Mouse (Mus musculus) ovary, postnatal 36 days (tissue): ENCODE results near the gene Dync1li1.
A peak's percentile ranks its signal among the peaks of the same experiment; 100 is the strongest.

Source experiments
- DNase-seq: peaks from one replicate; pipeline ENCODE4 v3.0.0; 2022; ENCODE audit warnings: low spot score, mixed read lengths

Dync1li1 gene

DNA sequence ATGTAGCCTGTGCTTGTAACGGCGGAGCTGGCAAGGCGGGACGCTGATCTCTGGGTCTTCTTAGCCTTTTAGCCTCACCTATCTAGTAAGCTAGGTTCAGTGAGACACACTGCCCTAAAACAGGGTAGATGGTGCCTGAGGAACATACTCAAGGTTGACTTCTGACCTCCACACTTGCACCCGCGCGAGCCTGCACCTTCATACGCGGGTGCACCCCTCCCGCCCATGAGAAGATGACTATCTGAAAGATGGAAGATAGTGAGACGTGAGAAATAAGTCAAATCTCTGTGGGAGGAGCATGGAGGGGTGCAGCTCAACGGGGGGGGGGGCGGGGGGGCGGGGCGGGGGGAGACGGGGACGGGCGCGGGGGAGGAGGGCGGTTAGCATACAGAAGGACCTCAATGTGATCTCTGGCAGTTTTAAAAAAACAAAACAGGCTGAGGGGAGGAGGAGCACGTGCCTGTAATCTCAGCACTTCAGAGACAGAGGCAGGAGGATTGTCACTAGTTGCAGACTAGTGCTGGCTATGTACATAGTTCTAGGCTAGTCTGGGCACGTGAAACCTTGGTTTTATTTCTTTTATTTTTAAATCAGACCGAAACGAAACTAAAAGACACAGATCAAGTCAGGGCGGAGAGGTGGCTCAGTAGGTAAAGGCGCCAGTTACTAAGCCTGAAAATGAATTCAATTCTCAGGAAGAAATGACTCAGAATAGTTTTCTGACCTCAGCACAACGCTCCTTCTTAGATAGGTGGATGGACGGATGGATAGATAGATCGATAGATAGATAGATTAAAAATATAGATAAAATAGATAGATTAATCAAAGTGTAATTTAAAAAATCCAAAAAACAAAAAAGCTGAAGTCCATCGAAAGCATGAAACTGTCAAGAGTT, 41.6 kb downstream of the Dync1li1 start:
- DNase-seq, result no peak

DNA sequence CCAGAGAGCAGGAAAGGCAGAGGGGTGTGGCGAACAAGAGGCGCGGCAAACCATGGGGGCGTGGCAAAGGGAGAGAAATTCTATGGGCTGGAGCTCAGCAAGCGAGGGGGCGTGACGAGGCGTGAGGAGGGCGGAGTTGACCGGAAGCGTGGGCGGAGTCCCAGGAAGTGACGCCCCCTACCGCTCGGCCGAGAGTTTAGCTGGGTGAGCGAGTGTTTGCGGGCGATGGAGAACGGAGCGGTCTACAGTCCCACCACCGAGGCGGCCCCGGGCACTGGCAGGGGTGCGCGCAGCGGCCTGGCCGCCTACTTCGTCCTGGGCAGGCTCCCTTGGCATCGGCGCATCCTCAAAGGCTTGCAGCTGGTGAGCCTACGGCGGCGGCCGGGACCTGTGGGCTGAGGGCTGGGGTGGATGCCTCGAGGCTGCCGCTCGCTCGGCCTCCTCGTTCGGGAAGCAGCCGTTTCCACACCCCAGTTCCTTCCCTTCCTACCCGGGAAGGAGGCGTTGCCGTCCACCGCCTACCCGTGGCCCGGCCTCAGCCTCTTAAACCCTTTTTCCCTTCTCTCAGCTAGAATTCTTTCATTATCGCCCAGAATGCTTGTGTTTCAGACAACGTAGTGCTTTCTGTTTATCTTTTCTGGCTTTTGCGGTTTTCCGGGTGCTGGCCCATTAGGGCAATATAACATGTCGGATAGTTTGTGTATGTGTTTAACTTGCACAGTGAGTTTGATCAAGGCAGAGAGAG, 42.6 kb downstream of the Dync1li1 start, which contains the start of gene Cmtm6:
Cmtm6 (plus strand) TSS at position 106 of the 745 bp plus-strand sequence.
- peak; percentile 98 for DNase-seq

DNA sequence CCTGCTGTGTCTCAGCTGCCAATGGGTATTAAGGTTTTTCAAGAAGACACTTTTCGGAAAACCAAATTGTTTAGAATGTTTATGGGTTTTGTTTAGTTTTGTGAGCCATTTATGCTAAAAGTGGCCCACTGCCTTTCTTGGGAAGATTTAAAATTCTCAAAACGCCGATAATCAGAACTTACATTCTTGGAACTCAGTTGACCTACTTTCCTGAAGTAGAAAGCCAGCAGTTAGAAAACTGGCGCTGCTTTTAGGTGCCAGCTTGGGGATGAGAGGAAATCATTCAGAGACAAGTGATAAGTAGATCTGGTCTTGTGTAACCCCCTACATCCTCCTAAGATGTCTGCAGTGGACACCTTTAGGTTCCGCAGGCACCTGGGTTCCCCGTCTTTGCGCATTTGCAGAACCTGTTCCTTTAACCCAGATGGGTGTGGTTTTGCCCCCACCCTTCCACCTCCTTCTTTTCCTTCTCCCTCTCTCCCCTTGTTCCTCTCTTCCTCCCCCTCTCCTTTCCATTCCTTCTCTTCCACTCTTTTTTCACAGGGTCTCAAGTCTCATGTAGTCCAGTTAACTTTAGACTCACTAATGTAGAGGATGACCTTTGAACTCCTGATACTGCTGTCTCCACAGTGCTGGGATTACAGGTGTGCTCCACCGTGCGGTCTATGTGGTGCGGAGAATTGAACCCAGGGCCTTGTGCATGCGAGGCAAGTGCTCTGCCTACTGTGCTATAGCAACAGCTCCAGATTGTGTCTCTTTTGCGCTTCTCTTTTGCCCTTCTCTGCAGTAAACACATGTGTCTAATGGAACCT, 43.5 kb downstream of the Dync1li1 start:
- DNase-seq, result no peak

DNA sequence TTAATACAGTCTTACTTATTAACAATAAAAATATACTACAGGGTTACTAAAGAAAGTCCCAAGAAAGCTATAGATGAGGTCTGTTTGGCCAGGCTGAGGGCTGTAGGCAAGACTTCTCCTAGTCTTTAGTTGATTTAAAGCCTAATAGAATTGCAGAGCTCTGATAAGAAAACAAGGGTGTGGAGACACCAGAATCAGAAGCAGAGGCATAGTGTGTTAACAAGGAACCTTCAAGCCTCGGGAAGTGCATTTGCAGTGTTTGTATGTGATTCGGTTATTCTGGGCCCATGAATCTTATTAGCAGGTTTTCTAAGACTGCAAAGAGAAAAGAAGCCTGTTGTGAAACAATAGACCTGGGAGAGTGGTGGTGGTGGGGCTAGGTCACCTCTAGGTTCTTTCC, 44.6 kb downstream of the Dync1li1 start:
- DNase-seq, result no peak

DNA sequence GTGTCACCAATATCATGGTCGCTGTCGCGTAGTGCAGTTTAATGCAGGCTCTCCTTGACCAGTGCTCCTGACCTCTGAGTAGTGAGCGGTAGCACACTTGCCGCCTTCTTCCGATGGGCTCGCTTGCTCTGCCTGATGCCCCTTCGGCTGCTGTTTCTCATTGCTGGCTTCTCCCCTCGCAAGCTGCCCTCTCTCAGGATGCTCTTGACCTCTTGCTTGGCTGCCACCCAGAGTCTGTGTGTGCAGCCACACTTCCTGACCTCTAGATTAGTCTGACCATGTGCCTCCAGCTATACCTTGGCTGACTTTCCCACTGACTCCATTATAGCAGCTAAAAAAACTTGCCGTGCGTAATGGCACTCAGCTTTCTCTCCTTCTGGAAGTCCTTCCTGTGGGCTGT, 47.9 kb downstream of the Dync1li1 start:
- peak; percentile 18 for DNase-seq

DNA sequence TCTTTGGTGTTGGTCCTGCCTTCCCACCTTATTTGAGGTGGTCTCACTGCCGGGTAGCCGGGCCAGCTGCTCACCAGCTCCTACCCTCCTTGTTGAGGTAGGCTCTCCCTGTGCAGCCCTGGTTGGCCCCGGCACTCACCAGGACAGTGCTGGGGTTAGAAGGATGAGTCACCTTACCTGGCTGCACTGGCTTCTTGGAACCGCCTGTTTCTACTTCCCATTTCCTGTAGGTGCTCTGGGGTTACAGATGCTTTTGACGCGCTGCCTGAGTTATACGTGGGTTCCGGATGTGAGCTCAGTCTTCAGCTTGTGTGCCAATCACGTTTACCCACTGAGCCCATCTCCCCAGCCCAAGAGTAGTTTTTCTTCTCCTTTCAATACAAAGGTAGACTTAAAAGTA, 51.7 kb downstream of the Dync1li1 start:
- DNase-seq, result no peak

DNA sequence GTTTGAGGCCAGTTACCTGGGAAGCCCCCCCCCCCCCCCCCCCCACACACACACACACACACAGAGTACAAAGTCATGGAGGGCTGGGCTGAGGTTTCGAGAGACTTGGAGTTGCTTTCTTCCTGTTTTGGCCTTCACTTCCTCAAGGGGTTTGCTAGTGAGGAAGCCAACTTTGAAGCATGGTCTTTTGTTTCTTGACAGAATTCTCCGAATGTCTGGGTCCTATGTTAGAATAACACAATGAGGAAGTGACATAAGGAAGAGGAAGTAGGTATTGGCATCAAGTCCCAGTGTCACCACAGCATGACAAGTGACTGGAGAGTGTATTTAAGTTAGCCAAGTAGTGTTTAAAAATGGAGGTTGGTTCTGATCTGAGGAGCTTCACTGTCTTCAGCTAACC, 54.1 kb downstream of the Dync1li1 start:
- no peak for DNase-seq

DNA sequence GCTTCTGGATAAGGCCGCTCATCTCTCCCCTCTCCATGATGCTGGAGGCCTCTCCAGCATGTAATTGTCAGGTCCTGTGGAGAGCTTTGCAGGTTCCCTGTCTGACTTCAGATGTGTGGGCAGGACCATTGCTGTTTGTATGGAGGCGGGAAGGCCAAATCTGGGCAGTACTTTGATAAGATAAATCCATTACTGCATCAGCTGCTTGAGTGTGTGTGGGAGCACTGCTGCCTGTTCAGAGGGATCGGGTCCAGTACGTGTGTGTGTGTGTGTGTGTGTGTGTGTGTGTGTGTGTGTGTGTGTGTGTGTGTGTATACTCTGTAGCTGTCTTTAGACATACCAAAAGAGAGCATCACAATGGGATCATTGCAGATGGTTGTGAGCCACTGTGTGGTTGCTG, 56.6 kb downstream of the Dync1li1 start:
- no peak for DNase-seq

DNA sequence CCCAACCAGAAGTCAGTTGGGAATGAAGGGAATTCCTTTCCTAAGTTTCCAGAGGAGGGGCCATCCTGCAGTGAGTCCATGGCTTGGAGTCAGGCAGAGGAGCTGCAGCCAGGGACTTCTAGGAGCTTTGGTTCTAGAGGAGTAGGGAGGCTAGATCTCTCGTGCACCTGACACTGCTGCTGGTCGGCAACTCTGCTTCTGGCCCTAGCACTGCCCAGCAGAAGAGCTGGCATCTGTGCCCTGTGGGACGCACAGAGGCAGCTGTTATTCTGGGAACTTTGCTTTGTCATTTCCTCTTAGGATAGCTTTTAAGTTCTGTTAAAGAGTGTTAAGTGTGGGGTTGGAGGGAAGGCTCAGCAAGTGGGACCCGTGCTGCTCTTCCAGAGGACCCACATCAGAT, 57.1 kb downstream of the Dync1li1 start:
- no peak for DNase-seq

DNA sequence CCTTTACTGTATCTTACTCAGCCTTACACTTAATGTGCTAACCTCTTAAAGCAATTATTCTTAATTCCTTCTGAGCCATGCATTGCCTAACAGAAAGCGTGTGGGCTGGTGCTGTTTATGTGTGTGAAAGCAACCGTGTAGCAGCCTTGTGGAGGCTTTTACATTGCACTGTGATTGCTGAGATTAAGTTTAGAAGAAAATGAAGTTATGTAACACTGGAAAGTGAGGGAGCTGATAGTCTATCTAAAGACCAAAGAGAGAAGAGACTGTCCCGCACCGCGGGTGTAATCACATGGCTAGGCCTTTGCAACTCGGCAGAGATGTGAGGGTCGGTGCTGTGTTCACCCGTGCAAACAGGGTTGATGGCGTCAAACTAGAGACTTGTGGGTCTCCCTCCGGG, 58.4 kb downstream of the Dync1li1 start:
- no peak for DNase-seq

DNA sequence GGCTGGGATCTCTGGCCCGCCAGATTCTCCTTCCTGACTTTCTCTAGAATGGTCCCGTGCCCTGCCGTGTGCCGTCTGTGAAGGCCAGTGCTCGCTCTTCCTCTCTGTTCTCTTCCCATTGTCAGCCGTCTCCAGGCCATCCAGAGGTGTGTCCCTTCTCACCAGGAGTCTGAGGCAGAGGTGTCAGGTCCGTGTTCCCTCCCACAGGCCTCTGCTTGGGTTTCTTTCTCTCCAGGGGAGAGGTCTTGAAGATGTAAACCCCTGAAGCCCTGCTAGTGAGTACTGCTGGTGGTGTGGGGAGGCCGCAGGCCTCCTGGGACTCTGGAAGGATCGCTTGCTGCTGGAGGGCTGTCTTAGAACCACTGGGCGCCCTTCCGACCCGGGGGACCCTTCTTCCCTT, 58.9 kb downstream of the Dync1li1 start:
- DNase-seq, result no peak

DNA sequence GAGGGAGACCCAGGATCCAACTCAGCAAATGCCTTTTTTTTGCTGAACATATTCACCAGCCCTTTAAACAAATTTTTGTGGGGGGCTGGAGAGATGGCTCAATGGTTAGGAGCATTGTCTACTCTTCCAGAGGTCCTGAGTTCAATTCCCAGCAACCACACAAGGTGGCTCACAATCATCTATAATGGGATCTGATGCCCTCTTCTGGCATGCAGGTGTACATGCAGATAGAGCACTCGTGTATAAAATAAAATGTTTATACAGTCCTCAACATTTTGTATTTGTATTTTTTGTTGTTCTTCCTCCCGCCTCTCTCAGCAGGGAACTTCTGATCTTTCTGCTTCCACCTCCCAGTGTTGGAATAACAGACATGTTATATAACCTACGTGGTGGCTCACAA, 63.0 kb downstream of the Dync1li1 start:
- no peak for DNase-seq

DNA sequence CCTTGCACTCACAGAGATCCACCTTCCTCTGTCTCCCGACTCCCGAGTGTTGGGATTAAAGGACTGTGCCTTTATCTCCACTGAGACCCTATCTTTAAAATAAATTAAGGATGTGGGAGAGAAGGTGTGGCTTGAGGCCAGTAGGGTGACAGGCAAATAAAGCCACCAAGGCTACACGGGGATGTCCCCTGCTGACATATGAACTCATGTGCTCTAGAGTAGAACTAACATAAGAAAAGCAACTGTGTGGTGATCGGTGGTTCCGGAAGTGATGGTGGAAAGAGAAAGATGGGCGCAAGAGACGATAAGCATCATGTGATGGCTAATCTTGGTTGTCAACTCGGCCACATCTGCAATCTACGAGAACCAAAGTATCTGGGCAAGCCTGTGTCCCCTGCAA, 63.7 kb downstream of the Dync1li1 start:
- no peak for DNase-seq

DNA sequence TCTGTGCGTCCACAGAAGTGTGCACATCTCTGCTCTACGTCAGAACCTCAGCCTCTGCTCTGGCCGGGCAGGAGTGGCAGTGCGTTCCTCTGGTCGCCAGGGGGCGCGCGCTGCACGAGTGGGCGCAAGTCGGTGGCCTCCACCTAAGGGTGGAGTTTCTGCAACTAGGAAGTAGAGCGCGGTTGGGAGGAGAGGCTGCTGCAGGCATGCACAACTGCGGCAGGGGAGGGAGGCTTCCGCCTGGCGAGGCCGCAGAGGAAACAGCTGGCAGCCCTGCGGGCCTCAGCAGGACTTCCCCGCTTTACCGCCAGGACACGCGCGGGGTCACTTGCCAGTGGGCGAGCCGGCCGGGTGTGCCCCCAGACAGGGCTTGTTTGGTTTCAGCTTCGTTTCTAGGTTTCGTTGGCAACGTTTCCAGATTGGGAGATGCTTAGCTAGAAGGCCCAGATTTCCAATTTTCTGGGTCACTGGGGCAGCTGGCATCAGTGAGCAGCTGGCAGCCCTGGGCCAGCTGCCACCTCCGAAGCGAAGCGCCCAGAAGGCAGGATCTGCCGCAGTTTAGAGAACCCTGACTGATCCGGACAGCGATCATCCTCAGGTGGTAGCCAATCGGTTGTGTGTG, 64.4 kb downstream of the Dync1li1 start:
- DNase-seq, result peak; percentile 91

DNA sequence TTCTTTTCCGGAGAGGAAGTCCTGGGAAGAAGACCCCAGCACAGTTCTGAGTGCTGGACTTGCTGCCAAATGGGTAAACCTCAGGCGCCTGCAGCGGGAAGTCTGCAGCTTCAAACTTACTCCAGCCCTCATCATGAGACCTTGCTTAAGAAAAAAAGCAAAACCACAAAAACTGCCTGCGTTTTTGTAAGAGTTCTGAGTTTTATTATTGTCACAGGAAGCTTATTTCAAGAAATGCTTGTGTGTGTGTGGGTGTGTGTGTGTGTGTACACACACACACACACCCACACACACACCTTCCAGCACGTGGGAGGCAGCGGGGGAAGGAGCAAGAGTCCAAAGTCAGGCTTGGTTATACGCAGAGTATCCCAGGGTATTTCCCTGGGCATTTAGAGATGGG, 69.7 kb downstream of the Dync1li1 start:
- DNase-seq, result no peak

DNA sequence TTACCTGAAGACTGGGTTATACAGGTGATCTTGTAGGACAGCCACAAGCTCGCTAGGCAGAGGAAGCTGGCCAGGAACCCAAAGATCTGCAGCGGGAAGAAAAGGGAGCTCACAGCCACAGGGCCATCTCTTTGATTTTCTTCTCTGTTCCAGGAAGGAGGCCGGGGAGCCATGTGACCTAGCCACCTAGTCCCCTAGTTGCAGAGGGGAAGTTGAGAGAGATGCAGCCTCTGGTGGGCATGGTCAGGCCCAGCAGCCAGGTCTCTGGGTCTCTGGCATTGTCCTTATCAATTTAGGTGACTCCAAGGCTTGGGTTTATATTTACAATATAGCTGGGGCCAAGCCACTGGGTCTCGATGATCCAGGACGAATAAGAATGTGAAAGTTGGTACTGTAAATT, 70.2 kb downstream of the Dync1li1 start:
- no peak for DNase-seq

DNA sequence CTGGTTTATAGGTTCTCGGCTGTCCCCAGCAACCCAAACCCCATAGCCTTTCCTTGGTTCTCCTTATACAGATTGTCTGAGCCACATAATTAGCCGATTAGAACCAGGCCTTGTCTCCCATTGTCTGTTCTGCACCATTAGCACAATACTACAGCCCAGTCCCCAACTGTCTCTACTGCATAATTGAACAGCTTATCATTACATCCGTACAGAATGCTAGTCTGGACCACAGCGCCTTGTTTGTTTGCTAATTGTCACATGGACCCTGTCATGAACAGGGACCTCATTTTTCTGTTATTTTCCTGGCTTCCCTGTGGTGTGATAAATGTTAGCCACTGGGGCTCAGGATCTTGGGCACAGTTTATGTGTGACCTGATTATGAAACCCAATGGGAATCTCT, 71.3 kb downstream of the Dync1li1 start:
- DNase-seq, result no peak

DNA sequence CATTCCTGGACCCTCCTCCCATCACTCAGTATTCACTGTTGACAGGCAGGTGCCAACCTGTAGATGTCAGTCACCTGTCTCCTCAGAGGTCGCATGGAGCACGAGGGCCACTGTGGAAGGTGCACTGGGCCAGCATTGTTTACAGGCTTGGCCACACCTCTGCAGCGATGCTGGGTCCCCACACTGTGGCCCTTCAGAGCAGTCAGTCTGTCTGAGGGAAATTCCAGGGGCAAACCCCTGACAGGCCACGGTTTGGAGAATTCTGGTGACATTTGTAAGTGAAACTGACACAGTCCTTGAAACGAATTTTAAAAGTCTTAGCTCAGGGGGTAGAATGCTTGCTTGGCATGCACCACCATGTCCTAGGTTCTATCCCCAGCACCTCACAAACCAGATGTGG, 71.8 kb downstream of the Dync1li1 start:
- no peak for DNase-seq

DNA sequence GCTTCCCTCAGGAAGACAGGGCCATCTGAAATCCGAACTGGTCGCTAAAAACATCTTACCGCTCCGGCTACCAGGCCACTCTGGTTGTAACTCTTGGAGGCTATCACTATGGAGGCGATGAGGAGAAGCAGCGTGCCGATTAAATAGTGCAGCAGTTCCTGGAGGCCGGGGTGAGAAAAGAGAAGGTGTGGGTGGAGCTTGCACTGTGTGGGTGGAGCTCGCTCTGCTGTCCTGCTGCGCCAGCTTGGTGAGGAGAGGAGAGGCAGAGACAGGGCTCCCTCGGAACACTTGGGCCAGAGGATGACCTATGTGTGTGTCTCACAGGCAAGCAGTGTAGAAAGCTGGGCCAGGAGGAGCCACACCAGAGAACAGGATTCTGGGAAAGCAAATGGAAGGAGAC, 73.3 kb downstream of the Dync1li1 start:
- DNase-seq, result no peak

DNA sequence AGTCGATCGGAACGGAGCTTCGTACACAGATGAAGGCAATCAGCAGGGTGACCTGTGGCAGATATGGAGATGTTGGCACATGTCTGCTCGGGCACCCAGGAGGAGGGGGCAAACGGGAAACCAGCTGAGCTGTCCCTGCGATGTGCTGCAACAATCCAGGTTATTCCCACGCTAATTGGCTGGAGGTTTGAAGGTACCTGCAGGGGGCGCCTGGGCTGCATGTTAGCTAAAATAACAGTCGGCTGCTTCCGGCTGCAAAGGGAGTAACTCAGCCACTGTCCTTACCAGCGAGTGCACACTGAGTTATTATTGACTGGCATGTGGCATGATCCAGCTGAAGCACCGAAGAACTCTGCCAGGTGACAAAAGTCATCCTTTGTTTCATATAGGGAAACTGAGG, 74.8 kb downstream of the Dync1li1 start:
- DNase-seq, result no peak

DNA sequence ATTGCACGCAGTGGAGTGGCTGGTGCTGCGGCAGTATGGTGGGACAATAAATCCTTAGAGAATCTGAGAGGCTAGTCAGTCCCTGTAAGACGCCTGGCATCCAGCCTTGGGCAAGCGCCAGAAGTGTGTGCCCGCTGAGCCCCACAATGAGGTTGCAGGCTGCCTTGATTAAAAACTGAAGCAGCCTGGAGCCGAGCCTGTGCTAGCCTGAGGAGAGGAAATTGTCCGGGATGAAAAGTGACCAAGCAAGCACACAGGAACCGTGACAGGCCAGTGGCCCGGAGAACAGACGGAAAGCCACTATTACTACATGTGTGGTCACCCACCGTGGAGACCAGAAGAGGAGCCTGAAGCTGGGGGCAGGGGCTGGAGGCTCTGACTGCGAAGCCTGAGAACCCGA, 78.4 kb downstream of the Dync1li1 start:
- DNase-seq, result no peak

DNA sequence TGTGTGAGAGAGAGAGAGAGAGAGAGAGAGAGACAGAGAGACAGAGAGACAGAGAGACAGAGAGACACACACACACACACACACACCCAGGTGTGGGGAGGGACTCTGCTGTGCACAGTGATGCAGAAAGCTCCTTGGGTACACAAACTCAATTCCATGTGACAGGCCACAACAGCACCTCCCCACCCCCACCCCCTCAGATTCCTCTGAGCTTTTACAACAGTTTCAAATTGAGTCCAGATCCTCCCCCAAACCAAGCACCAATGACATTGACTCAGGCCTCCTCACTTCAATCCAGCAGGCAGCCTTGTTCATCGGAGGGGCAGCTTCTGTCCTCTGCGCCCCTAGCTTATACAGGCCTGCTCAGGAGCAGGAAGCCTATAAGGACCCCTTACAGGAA, 78.9 kb downstream of the Dync1li1 start:
- no peak for DNase-seq
